Mouse (Mus musculus) brain, embryonic 14.5 days (tissue): ENCODE data around the gene Rbm45. TPM values are rescaled to one million over a fixed set of nuclear protein-coding genes. Genes with fewer than 3 reads are reported as not detected.

Experiments used
- DNase-seq: peaks from one replicate; pipeline ENCODE4 v3.0.0-alpha.2; 2011; ENCODE audit warnings: low read depth
- CTCF ChIP-seq: fragments of 200-500 bp; IDR thresholded peaks from 2 replicates; pipeline ENCODE4 v1.5.1; 2012; ENCODE audit warnings: inconsistent platforms, mild to moderate bottlenecking, moderate library complexity, borderline replicate concordance; ENCODE audit not compliant: insufficient read depth, insufficient read length; ENCODE audit errors: extremely low read depth
- POLR2A ChIP-seq: fragments of 200-500 bp; IDR thresholded peaks from 2 replicates; pipeline ENCODE4 v1.6.1; 2012; ENCODE audit warnings: mild to moderate bottlenecking, inconsistent platforms, borderline replicate concordance; ENCODE audit not compliant: poor library complexity, insufficient read depth, insufficient read length, severe bottlenecking; ENCODE audit errors: extremely low read depth
- polyA plus RNA-seq: library from polyadenylated mRNA; depleted of rRNA; stranded (reverse); fragments of >200 nt; gene quantifications from 2 replicates; pipeline ENCODE4 v1.2.3, GENCODE M21; 2012

Rbm45 gene
- polyA plus RNA-seq, 1 experiment, result 38.5 TPM

GRCm38 (mm10) chr2:76347839-76348238 is 21.9 kb upstream of the Rbm45 start:
- DNase-seq, result peak; percentile 61
- TF ChIP-seq CTCF, result no peak
- no peak for TF ChIP-seq POLR2A

- DNase-seq, result no peak
- no peak for TF ChIP-seq POLR2A
- TF ChIP-seq CTCF, result no peak
These were observed 9.6 kb upstream of the Rbm45 start, which contains the start of gene Cyct for GRCm38 (mm10) chr2:76360226-76360625. Gene Cyct, minus strand, starts transcription at chr2:76360450.

- TF ChIP-seq POLR2A, result no peak
- TF ChIP-seq CTCF, result peak; percentile 55; the same call in 1 of the 2 replicates
- peak; percentile 48 for DNase-seq
These were observed 7.7 kb upstream of the Rbm45 start for GRCm38 (mm10) chr2:76362111-76362510.

GRCm38 (mm10) chr2:76365811-76366210 is 4.0 kb upstream of the Rbm45 start:
- no peak for DNase-seq
- no peak for TF ChIP-seq CTCF
- no peak for TF ChIP-seq POLR2A

- peak; percentile 91 for DNase-seq
- no peak for TF ChIP-seq POLR2A
- TF ChIP-seq CTCF, result peak; percentile 79
These were observed 2.4 kb upstream of the Rbm45 start for GRCm38 (mm10) chr2:76367188-76367922.

- TF ChIP-seq POLR2A, result no peak
- no peak for TF ChIP-seq CTCF
- no peak for DNase-seq
These were observed 723 bp upstream of the Rbm45 start for GRCm38 (mm10) chr2:76368861-76369660.

GRCm38 (mm10) chr2:76370656-76370922 is 805 bp downstream of the Rbm45 start:
- no peak for DNase-seq
- TF ChIP-seq CTCF, result no peak
- TF ChIP-seq POLR2A, result no peak

- TF ChIP-seq POLR2A, result no peak
- TF ChIP-seq CTCF, result no peak
- DNase-seq, result no peak
These were observed 2.5 kb downstream of the Rbm45 start for GRCm38 (mm10) chr2:76372244-76372643.

GRCm38 (mm10) chr2:76374544-76375206 is 4.9 kb downstream of the Rbm45 start:
- TF ChIP-seq CTCF (no peak), POLR2A (no peak)
- no peak for DNase-seq

- TF ChIP-seq CTCF (no peak), POLR2A (no peak)
- DNase-seq, result no peak
These were observed 8.9 kb downstream of the Rbm45 start for GRCm38 (mm10) chr2:76378646-76379045.

- TF ChIP-seq POLR2A, result no peak
- TF ChIP-seq CTCF, result no peak
- no peak for DNase-seq
These were observed 16.7 kb downstream of the Rbm45 start for GRCm38 (mm10) chr2:76386531-76386930.
